Mouse (Mus musculus): ENCODE measurements at regions not wholly inside any gene's neighbourhood (a gene's known extent, or its start where the extent isn't known, plus 50 kb on each side); places are given as distances from the start of the nearest gene placed in this dataset.

GRCm38 (mm10) chr3:144069979-144070540 lies 135.0 kb downstream of the Lmo4 start:
- H3K4me1 ChIP-seq (ENCODE audit: control insufficient read depth in 2 of 2, insufficient read depth in 2 of 2, low read length in 2 of 2, poor library complexity in 1 of 2): no peaks in the 10 kb centered on the region
- H3K9ac ChIP-seq (ENCODE audit: insufficient read depth, low read depth, low read length, poor library complexity, severe bottlenecking): no peak overlapping the region
- H3K9me3 ChIP-seq (ENCODE audit: control insufficient read depth, insufficient read depth, low read depth, low read length): no peaks in the 10 kb centered on the region
- in situ Hi-C loops (cut with MboI; ENCODE audit: low sequenced_read_pairs in 2 of 2, unreplicated experiment in 2 of 2): no loop called here
- H3K4me3 ChIP-seq (ENCODE audit: insufficient read depth in 1 of 2, low read depth in 1 of 2, low read length in 2 of 2, poor library complexity in 1 of 2, severe bottlenecking in 1 of 2): no peak overlapping the region
- no peak overlapping the region for H3K27ac ChIP-seq (ENCODE audit: insufficient read depth, low read depth, low read length, poor library complexity, severe bottlenecking)
- H3K36me3 ChIP-seq (ENCODE audit: control insufficient read depth, insufficient read depth, low read length, poor library complexity, severe bottlenecking): no peaks in the 10 kb centered on the region
- DNase-seq (ENCODE audit: low read depth, low spot score): no peak
- TF ChIP-seq CHD2 (IDR thresholded peaks at IDR 0.05; ENCODE audit: low read depth, low read length) (no peak), HCFC1 (IDR thresholded peaks at IDR 0.05; ENCODE audit: borderline replicate concordance, insufficient read depth, low read length) (no peak), ZC3H11A (IDR thresholded peaks at IDR 0.05; ENCODE audit: borderline replicate concordance, low read depth, low read length) (no peak), MAFK (IDR thresholded peaks at IDR 0.05; ENCODE audit: insufficient read depth, low read depth, low read length) (no peak), ZNF384 (IDR thresholded peaks at IDR 0.05; ENCODE audit: low read depth, low read length) (no peak)

- DNase-seq (ENCODE audit: low read depth, low spot score): no peak
- no peaks in the 10 kb centered on the region for H3K9me3 ChIP-seq (ENCODE audit: control insufficient read depth, insufficient read depth, low read depth, low read length)
- no peaks in the 10 kb centered on the region for H3K4me1 ChIP-seq (ENCODE audit: control insufficient read depth in 2 of 2, insufficient read depth in 2 of 2, low read length in 2 of 2, poor library complexity in 1 of 2)
- in situ Hi-C loops (cut with MboI; ENCODE audit: low sequenced_read_pairs in 2 of 2, unreplicated experiment in 2 of 2): no loop called here
- no peaks in the 10 kb centered on the region for H3K36me3 ChIP-seq (ENCODE audit: control insufficient read depth, insufficient read depth, low read length, poor library complexity, severe bottlenecking)
- H3K27ac ChIP-seq (ENCODE audit: insufficient read depth, low read depth, low read length, poor library complexity, severe bottlenecking): no peak overlapping the region
- H3K4me3 ChIP-seq (ENCODE audit: insufficient read depth in 1 of 2, low read depth in 1 of 2, low read length in 2 of 2, poor library complexity in 1 of 2, severe bottlenecking in 1 of 2): no peak overlapping the region
- H3K9ac ChIP-seq (ENCODE audit: insufficient read depth, low read depth, low read length, poor library complexity, severe bottlenecking): no peak overlapping the region
- TF ChIP-seq HCFC1 (IDR thresholded peaks at IDR 0.05; ENCODE audit: borderline replicate concordance, insufficient read depth, low read length) (no peak), ZNF384 (IDR thresholded peaks at IDR 0.05; ENCODE audit: low read depth, low read length) (no peak), ZC3H11A (IDR thresholded peaks at IDR 0.05; ENCODE audit: borderline replicate concordance, low read depth, low read length) (no peak), CHD2 (IDR thresholded peaks at IDR 0.05; ENCODE audit: low read depth, low read length) (no peak), MAFK (IDR thresholded peaks at IDR 0.05; ENCODE audit: insufficient read depth, low read depth, low read length) (no peak)
Measured at GRCm38 (mm10) chr3:144067016-144067415, 138.0 kb downstream of the Lmo4 start.

GRCm38 (mm10) chr3:144058106-144058505 lies 146.9 kb downstream of the Lmo4 start:
- Histone ChIP-seq H3K9me3 (ENCODE audit: control insufficient read depth, insufficient read depth, low read depth, low read length) (no peaks in the 10 kb centered on the region), H3K36me3 (ENCODE audit: control insufficient read depth, insufficient read depth, low read length, poor library complexity, severe bottlenecking) (no peaks in the 10 kb centered on the region), H3K9ac (ENCODE audit: insufficient read depth, low read depth, low read length, poor library complexity, severe bottlenecking) (no peak overlapping the region), H3K27ac (ENCODE audit: insufficient read depth, low read depth, low read length, poor library complexity, severe bottlenecking) (no peak overlapping the region), H3K4me3 (ENCODE audit: insufficient read depth in 1 of 2, low read depth in 1 of 2, low read length in 2 of 2, poor library complexity in 1 of 2, severe bottlenecking in 1 of 2) (no peak overlapping the region), H3K4me1 (ENCODE audit: control insufficient read depth in 2 of 2, insufficient read depth in 2 of 2, low read length in 2 of 2, poor library complexity in 1 of 2) (no peaks in the 10 kb centered on the region)
- no peak for TF ChIP-seq HCFC1 (IDR thresholded peaks at IDR 0.05; ENCODE audit: borderline replicate concordance, insufficient read depth, low read length)
- no peak for TF ChIP-seq MAFK (IDR thresholded peaks at IDR 0.05; ENCODE audit: insufficient read depth, low read depth, low read length)
- no peak for TF ChIP-seq ZNF384 (IDR thresholded peaks at IDR 0.05; ENCODE audit: low read depth, low read length)
- no peak for TF ChIP-seq ZC3H11A (IDR thresholded peaks at IDR 0.05; ENCODE audit: borderline replicate concordance, low read depth, low read length)
- no peak for TF ChIP-seq CHD2 (IDR thresholded peaks at IDR 0.05; ENCODE audit: low read depth, low read length)
- in situ Hi-C loops (cut with MboI; ENCODE audit: low sequenced_read_pairs in 2 of 2, unreplicated experiment in 2 of 2): no loop called here
- no peak for DNase-seq (ENCODE audit: low read depth, low spot score)

- Histone ChIP-seq H3K9ac (ENCODE audit: insufficient read depth, low read depth, low read length, poor library complexity, severe bottlenecking) (no peak overlapping the region), H3K9me3 (ENCODE audit: control insufficient read depth, insufficient read depth, low read depth, low read length) (no peaks in the 10 kb centered on the region), H3K4me1 (ENCODE audit: control insufficient read depth in 2 of 2, insufficient read depth in 2 of 2, low read length in 2 of 2, poor library complexity in 1 of 2) (no peaks in the 10 kb centered on the region), H3K4me3 (ENCODE audit: insufficient read depth in 1 of 2, low read depth in 1 of 2, low read length in 2 of 2, poor library complexity in 1 of 2, severe bottlenecking in 1 of 2) (no peak overlapping the region), H3K27ac (ENCODE audit: insufficient read depth, low read depth, low read length, poor library complexity, severe bottlenecking) (no peak overlapping the region), H3K36me3 (ENCODE audit: control insufficient read depth, insufficient read depth, low read length, poor library complexity, severe bottlenecking) (no peaks in the 10 kb centered on the region)
- in situ Hi-C loops (cut with MboI; ENCODE audit: low sequenced_read_pairs in 2 of 2, unreplicated experiment in 2 of 2): no loop called here
- no peak for DNase-seq (ENCODE audit: low read depth, low spot score)
- no peak for TF ChIP-seq CHD2 (IDR thresholded peaks at IDR 0.05; ENCODE audit: low read depth, low read length)
- no peak for TF ChIP-seq MAFK (IDR thresholded peaks at IDR 0.05; ENCODE audit: insufficient read depth, low read depth, low read length)
- no peak for TF ChIP-seq ZNF384 (IDR thresholded peaks at IDR 0.05; ENCODE audit: low read depth, low read length)
- TF ChIP-seq HCFC1 (IDR thresholded peaks at IDR 0.05; ENCODE audit: borderline replicate concordance, insufficient read depth, low read length): no peak
- no peak for TF ChIP-seq ZC3H11A (IDR thresholded peaks at IDR 0.05; ENCODE audit: borderline replicate concordance, low read depth, low read length)
Measured at GRCm38 (mm10) chr3:144050341-144050740, 154.7 kb downstream of the Lmo4 start.

- no peaks in the 10 kb centered on the region for H3K36me3 ChIP-seq (ENCODE audit: control insufficient read depth, insufficient read depth, low read length, poor library complexity, severe bottlenecking)
- H3K9me3 ChIP-seq (ENCODE audit: control insufficient read depth, insufficient read depth, low read depth, low read length): no peaks in the 10 kb centered on the region
- in situ Hi-C loops (cut with MboI; ENCODE audit: low sequenced_read_pairs in 2 of 2, unreplicated experiment in 2 of 2): no loop called here
- no peak overlapping the region for H3K27ac ChIP-seq (ENCODE audit: insufficient read depth, low read depth, low read length, poor library complexity, severe bottlenecking)
- no peaks in the 10 kb centered on the region for H3K4me1 ChIP-seq (ENCODE audit: control insufficient read depth in 2 of 2, insufficient read depth in 2 of 2, low read length in 2 of 2, poor library complexity in 1 of 2)
- H3K4me3 ChIP-seq (ENCODE audit: insufficient read depth in 1 of 2, low read depth in 1 of 2, low read length in 2 of 2, poor library complexity in 1 of 2, severe bottlenecking in 1 of 2): no peak overlapping the region
- no peak for DNase-seq (ENCODE audit: low read depth, low spot score)
- H3K9ac ChIP-seq (ENCODE audit: insufficient read depth, low read depth, low read length, poor library complexity, severe bottlenecking): no peak overlapping the region
- TF ChIP-seq CHD2 (IDR thresholded peaks at IDR 0.05; ENCODE audit: low read depth, low read length) (no peak), MAFK (IDR thresholded peaks at IDR 0.05; ENCODE audit: insufficient read depth, low read depth, low read length) (no peak), HCFC1 (IDR thresholded peaks at IDR 0.05; ENCODE audit: borderline replicate concordance, insufficient read depth, low read length) (no peak), ZNF384 (IDR thresholded peaks at IDR 0.05; ENCODE audit: low read depth, low read length) (no peak), ZC3H11A (IDR thresholded peaks at IDR 0.05; ENCODE audit: borderline replicate concordance, low read depth, low read length) (no peak)
Measured at GRCm38 (mm10) chr3:144049270-144049669, 155.8 kb downstream of the Lmo4 start.
